Mouse (Mus musculus): ENCODE measurements at regions not wholly inside any gene's neighbourhood (a gene's known extent, or its start where the extent isn't known, plus 50 kb on each side); places are given as distances from the start of the nearest gene placed in this dataset.
A peak's percentile ranks its signal among the peaks of the same experiment; 100 is the strongest.

GRCm38 (mm10) chr17:83959159-83959848 lies 111.5 kb upstream of the Haao start:
- peak; percentile 68 for DNase-seq

DNA sequence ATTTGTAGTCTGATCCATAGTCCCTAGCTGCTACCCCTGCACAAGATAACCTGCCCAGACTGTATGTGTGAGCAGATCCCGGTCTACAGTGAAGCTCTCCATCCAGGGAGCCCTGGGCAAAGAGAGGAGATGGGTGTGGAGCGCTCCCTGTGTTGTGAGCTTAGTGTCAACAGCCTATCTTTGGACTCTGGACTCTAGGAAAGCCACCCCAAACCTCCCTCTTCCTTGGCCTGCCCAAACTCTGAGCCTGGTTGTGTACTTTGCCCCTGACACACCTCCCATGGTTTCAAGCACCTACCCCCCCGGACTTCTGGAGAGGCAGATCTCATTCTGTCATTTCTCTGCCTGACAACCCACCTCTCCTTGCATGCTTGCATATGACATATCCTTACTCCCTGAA lies 110.9 kb upstream of the Haao start:
- peak; percentile 93 for DNase-seq

DNA sequence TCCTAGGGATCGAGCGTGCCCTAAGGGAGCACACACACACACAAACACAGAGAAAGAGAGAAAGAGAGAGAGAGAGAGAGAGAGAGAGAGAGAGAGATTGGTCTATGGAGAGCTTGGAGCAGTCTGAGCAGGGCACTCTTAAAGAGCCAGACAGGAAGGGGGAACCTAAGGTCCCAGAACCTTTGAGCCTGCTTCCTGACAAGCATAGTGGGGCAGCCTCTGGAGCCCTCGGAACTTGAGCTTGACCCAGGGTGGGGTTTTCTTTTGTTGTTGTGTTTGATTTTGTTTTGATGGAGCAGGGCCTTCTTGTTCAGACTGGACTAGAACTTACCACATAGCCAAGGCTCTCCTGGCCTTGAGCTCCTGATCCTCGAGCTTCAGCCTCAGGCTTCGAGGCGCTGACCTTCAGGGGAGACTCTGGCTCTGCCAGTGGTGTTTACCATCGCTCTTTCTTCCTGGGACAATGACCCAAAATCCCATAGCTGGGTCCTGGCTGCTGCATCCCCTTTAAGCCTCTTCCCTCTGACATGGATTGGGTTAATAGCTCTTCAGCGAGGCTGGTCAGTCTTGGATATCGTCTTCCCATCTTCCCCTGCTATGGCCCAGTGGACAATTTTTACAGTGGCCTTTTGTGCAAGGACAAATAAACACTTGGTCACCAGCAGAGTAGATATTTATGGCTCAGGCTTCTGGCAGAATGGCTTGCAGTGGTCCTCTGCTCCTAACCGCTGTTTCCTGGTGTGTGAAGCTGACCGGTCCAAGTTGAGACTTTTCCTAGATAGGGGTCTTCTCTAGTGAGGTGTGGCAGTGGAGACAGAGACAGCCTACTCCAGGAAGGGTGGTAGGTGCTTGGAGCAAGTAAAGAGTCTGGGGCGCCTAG lies 110.1 kb upstream of the Haao start:
- peak; percentile 46 for DNase-seq

- peak; percentile 79 for DNase-seq
Observed at GRCm38 (mm10) chr17:83956821-83957565, 109.2 kb upstream of the Haao start.

DNA sequence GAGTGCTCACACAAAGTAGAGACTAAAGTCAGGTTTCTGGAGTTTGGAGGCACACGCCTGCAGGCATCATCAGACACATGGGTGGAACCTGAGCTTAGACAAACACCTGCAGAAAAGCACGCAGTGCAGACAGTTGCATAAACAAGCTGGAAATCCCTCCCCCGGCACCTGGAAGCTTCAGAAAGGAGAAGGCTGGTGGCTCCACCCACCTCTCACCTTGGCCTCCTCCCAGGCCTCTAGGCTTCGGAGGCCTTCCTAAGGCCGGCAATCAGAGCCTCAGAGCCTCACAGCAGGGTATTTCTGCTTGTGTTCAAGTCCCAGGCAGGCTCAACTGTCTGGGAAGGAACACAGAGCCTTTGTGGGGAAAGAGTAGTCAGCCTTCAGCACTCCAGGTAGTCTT lies 108.2 kb upstream of the Haao start:
- DNase-seq: peak; percentile 89

- DNase-seq: peak; percentile 80
Observed at GRCm38 (mm10) chr17:83955058-83955697, 107.4 kb upstream of the Haao start.

DNA sequence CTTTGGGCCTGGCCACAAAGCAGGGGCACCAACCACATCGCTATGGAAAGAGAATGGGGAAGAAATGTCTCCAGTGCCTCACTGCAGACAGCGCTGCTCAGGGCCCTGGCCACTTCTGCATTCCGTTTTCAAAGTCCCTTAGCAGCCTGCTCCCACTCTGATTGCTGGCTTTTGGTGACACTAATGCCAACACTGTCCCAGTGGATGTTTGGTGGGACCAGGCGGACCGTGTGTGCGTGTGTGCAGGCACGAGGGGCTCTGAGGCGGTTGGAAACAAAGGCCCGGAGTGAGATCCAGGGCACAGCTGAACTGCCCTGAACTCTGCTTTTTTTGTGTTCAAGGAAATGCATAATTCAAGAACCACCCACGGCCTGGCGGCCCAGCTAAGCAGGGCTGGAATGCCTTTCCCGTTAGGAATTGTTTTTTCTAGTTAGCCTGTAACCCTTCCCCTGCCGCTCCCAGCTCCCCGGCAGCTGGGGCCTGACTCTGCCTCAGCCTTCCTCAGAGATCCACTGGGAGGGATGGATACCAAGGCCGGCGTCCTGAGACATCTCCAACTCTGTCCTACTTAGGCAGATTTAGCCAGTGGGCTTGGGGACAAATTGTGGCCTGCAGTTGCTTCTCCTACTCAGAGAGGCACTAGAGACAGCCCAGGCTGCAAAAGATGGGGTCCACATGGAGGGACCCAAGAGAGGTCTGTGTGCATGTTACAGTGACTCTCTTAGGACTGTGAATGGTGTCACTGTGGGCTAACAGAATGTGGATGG lies 106.7 kb upstream of the Haao start:
- DNase-seq: peak; percentile 88

DNA sequence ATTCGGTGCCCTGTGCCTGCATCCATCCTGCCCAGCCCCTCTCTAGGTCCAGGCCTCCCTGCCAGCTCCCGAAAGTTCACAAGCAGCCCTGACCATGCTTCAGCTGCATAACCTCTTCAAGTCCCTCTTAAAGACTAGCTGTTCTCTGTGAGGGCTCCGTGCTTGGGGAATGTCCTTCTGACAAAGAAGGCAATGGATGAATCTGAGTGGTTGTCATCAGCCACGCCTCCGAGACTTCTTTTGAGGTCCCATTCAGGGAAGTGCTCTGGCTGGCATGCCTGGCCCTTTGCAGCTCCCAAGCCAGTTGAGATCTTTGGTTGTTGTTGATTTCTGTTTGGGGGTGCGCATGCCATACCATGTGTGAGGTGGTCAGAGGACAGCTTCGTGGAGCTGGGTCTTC lies 105.9 kb upstream of the Haao start:
- DNase-seq: peak; percentile 37

DNA sequence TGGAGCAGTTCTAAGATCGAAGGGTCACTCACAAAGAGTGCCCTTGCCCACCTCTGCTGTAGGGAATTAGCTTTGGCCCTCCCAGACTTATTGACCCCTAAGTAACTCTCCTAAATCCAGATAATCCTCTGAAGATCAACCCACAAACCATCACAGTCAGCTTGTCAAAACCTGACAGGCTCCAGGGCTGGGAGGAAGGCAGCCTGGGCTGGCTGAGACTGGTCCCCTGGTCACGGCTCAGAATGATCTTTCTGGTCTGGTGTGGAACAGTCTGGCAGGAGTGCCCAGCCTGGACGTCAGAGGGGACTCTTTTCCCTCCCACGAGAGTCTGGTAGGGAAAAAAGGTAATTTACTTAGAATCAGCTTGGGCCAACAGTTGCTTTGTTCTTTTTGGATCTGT lies 99.0 kb upstream of the Haao start:
- no peak for DNase-seq

- no peak for DNase-seq
Observed at GRCm38 (mm10) chr17:83939344-83939743, 91.6 kb upstream of the Haao start.

DNA sequence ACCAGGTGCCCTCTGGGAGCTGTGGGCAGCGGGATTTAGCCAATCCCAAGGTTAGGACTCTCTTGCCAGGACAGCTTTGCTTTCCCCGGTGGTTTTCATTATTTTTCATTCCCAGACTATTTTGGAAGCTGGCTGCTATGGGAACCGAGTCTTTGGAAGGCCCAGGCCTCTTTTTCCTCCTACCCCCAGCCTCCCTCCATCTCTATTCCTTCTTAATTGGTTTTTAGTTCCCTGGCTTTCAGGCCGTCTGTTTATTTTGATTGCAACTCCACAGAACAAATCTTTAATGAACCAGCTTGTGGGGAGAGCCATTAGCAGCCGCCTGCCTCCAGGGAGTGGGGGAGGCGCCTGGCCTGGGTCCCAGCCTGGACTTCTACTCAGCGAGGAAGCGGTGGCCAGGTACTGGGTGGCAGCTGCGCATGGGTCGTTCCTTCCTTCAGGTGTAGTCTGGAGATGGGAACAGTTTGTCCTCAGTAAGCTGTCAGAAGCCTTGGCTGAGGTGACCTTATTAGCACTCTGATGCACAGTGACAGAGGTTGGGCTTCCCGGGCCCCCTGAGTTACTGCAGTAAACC lies 91.0 kb upstream of the Haao start:
- DNase-seq: peak; percentile 82

GRCm38 (mm10) chr17:83937576-83937975 lies 89.8 kb upstream of the Haao start:
- peak; percentile 62 for DNase-seq

- no peak for DNase-seq
Observed at GRCm38 (mm10) chr17:83936677-83937076, 88.9 kb upstream of the Haao start.

GRCm38 (mm10) chr17:83935969-83936368 lies 88.2 kb upstream of the Haao start:
- no peak for DNase-seq

- DNase-seq: peak; percentile 73
Observed at GRCm38 (mm10) chr17:83935232-83935631, 87.5 kb upstream of the Haao start.

DNA sequence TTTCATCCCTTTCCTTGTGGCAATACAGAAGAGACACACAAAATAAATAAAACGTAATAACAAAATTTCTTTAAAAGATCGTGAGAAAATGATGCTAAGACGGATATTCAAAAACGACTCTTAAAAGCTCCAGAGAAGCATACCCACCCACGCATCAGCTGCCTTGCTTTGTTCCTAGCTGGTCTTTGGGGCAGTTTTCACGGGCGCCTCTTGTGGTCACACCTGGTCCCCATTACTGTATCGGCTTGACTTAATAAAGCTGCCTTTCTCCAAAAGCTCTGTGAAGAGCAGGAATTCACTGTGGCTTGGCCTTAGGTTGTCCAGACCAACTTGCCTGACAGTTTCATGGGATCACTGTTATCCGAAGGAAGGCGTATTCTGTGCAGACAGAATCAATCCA lies 86.0 kb upstream of the Haao start:
- DNase-seq: no peak

DNA sequence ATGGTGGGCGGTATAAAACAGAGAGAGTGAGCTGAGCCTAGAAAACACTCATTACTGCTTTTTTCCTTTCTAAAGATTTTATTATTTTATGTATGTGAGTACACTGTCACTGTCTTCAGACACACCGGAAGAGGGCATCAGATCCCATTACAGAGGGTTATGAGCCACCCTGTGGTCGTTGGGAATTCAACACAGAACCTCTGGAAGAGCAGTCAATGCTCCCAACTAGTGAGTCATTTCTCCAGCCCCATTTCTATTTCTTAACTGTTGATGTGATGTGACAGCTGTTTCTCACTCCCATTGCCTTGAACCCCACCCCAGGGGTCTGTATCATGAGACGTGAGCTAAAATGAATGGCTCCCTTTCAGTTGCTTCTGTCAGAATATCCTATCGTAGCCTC lies 82.6 kb upstream of the Haao start:
- DNase-seq: no peak

GRCm38 (mm10) chr17:83927749-83928387 lies 80.1 kb upstream of the Haao start:
- DNase-seq: no peak

- no peak for DNase-seq
Observed at GRCm38 (mm10) chr17:83924259-83924922, 76.6 kb upstream of the Haao start.

DNA sequence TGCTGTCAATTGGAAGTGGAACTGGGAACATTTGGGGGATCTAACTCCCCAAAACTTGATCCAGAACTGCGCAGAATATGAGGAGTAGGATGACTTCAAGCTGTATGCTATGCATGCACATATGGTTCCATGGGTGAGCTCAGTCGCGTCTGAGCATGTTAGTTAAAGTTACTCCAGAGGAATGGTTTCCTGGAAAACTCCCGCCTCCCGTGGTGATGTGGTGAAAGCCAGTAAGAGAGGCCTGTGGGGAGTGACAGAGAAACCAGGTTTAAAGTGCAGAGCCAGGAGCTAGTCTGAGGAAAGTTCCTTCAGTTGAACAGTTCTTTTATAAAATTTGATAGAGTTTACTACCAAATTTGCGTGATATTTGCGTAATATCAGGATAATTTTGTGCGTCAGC lies 73.1 kb upstream of the Haao start:
- no peak for DNase-seq

GRCm38 (mm10) chr17:83920225-83920624 lies 72.5 kb upstream of the Haao start:
- no peak for DNase-seq

All from kidney, adult 9 months (tissue).